Mouse (Mus musculus): ENCODE results near the gene Max. TPM values are rescaled to one million over a fixed set of nuclear protein-coding genes. Genes with fewer than 3 reads are reported as not detected.

Gene Max
- polyA plus RNA-seq, 1 experiment from 2014 or later = 16.3 TPM

DNA sequence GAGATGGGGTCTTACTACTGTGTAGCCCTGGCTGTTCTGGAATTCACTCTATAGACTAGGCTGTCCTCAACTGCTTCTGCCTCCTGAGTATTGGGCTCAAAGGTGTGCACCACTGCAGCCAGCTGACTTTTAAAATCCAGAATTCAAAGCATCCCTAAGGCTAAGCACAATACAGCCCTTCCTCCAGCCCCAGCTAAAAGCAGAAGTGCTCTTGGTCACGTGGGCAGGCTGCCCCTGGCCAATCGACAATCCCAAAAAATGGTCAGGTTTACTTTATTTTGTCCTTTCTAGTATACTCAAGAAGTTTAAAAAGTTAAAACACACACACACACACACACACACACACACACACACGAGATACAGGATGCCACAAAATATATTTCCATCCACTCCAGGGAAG lies 19.0 kb downstream of the Max start:
- no peak overlapping the region for H3K27ac ChIP-seq (ENCODE audit: low read length)
- no peaks in the 10 kb centered on the region for H3K9me3 ChIP-seq (ENCODE audit: low read length)
- H3K9ac ChIP-seq (replicated peaks; ENCODE audit: low read length) = no peak overlapping the region
- WGBS = 79% methylated on average over 3 of the region's 3 CpGs
- no peak for ATAC-seq (ENCODE audit: low FRiP score, low TSS enrichment)
- no peak overlapping the region for H3K4me3 ChIP-seq (ENCODE audit: low read length)
- no peaks in the 10 kb centered on the region for H3K27me3 ChIP-seq (ENCODE audit: insufficient read depth, low read length)
- H3K36me3 ChIP-seq (ENCODE audit: insufficient read depth, low read length) = peaks cover 85% of the 10 kb centered on the region
- no peaks in the 10 kb centered on the region for H3K4me1 ChIP-seq (ENCODE audit: insufficient read depth, low read length)
- no peak overlapping the region for H3K4me2 ChIP-seq (replicated peaks; ENCODE audit: low read depth, low read length)

DNA sequence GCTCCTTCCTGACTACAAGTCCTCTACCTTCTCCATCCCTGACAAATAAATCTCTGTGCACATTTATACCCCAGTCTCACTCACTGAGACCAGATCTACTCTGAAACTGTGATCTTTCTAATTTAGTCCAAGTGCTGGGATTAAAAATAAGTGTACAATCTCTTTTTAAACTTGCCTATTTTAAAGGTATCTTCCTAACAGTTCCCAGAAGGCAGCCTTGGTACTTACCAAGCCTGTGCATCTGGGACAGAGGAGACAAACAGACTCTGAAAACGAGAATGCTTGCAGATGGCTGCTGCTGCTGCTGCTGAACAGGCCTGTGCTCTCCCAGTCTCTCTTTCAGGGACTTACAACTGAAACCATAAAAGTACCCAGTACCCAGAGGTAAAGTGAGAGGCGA lies 19.5 kb downstream of the Max start:
- H3K27ac ChIP-seq (ENCODE audit: low read length) = no peak overlapping the region
- H3K4me2 ChIP-seq (replicated peaks; ENCODE audit: low read depth, low read length) = no peak overlapping the region
- H3K4me3 ChIP-seq (ENCODE audit: low read length) = no peak overlapping the region
- no peaks in the 10 kb centered on the region for H3K27me3 ChIP-seq (ENCODE audit: insufficient read depth, low read length)
- ATAC-seq (ENCODE audit: low FRiP score, low TSS enrichment) = no peak
- 82% methylated on average over 2 of the region's 2 CpGs for WGBS
- H3K9me3 ChIP-seq (ENCODE audit: low read length) = no peaks in the 10 kb centered on the region
- H3K36me3 ChIP-seq (ENCODE audit: insufficient read depth, low read length) = peaks cover 84% of the 10 kb centered on the region
- no peaks in the 10 kb centered on the region for H3K4me1 ChIP-seq (ENCODE audit: insufficient read depth, low read length)
- H3K9ac ChIP-seq (replicated peaks; ENCODE audit: low read length) = no peak overlapping the region

DNA sequence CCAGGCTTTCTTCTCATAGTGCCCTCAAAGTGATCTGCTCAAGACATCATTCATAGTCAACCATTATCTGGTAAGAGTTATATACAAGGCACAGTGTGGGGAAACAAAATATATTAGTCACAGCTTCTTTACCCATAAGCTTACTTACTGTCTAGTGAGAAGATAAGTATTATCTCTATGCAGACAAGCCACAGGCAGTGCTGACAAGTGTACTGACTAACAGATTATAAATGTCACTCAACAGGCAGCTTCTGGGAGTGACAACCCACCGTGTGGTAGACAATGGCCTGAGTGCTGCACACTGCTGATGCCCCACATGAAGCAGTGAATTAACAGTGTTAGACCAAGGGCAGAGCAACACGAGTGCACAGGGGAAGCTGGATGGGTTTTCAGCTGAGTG lies 20.5 kb downstream of the Max start:
- H3K27me3 ChIP-seq (ENCODE audit: insufficient read depth, low read length) = no peaks in the 10 kb centered on the region
- 74% methylated on average over 2 of the region's 2 CpGs for WGBS
- no peak for ATAC-seq (ENCODE audit: low FRiP score, low TSS enrichment)
- no peaks in the 10 kb centered on the region for H3K4me1 ChIP-seq (ENCODE audit: insufficient read depth, low read length)
- H3K4me2 ChIP-seq (replicated peaks; ENCODE audit: low read depth, low read length) = no peak overlapping the region
- H3K4me3 ChIP-seq (ENCODE audit: low read length) = no peak overlapping the region
- no peak overlapping the region for H3K9ac ChIP-seq (replicated peaks; ENCODE audit: low read length)
- no peak overlapping the region for H3K27ac ChIP-seq (ENCODE audit: low read length)
- peaks cover 80% of the 10 kb centered on the region for H3K36me3 ChIP-seq (ENCODE audit: insufficient read depth, low read length)
- no peaks in the 10 kb centered on the region for H3K9me3 ChIP-seq (ENCODE audit: low read length)

DNA sequence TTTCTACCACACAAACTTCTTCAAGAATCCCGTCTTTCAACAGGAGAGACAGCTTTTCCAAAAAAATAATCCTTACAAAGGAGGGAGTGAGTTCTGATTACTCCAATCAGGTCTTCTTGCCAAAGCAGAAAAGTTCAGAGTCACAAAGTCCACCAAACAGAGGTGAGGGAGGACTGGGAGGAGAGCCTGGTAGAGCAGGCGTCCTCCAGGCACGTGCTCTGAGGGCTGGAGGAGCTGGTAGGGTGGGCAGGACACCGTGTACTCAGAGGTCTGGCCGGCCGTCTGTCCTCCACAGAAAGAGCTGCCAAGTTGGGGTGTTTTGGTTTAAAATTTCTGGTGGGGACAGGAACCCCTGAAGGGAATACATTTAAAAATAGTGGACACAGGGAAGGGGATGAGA lies 24.0 kb downstream of the Max start:
- Histone ChIP-seq H3K9me3 (ENCODE audit: low read length) (no peaks in the 10 kb centered on the region), H3K4me2 (replicated peaks; ENCODE audit: low read depth, low read length) (no peak overlapping the region), H3K36me3 (ENCODE audit: insufficient read depth, low read length) (peaks cover 60% of the 10 kb centered on the region), H3K4me1 (ENCODE audit: insufficient read depth, low read length) (no peaks in the 10 kb centered on the region), H3K4me3 (ENCODE audit: low read length) (no peak overlapping the region), H3K9ac (replicated peaks; ENCODE audit: low read length) (no peak overlapping the region), H3K27ac (ENCODE audit: low read length) (no peak overlapping the region), H3K27me3 (ENCODE audit: insufficient read depth, low read length) (no peaks in the 10 kb centered on the region)
- no peak for ATAC-seq (ENCODE audit: low FRiP score, low TSS enrichment)
- WGBS = 85% methylated on average over 6 of the region's 6 CpGs

DNA sequence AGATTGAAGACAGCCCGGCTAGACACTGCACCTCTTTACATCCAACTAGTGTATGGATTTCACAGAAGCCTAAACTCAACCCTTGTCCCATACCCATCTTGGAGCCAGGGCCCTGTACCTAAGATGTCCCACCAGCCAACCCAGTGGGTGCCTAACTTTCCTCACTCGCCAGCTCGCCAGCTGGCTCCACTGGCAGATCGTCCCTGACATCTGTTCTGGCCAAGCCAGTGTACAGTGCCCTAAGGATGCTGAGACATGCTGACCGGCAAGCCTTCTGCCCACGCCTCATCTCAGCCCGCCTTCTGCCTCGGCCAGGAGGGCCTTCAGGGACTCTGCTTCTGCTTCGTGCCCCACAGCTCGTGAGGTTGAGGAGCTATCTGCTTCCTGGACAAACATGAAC lies 25.8 kb downstream of the Max start:
- Histone ChIP-seq H3K27me3 (ENCODE audit: insufficient read depth, low read length) (no peaks in the 10 kb centered on the region), H3K4me2 (replicated peaks; ENCODE audit: low read depth, low read length) (no peak overlapping the region), H3K36me3 (ENCODE audit: insufficient read depth, low read length) (peaks cover 46% of the 10 kb centered on the region), H3K4me3 (ENCODE audit: low read length) (no peak overlapping the region), H3K27ac (ENCODE audit: low read length) (no peak overlapping the region), H3K9me3 (ENCODE audit: low read length) (no peaks in the 10 kb centered on the region), H3K9ac (replicated peaks; ENCODE audit: low read length) (no peak overlapping the region), H3K4me1 (ENCODE audit: insufficient read depth, low read length) (no peaks in the 10 kb centered on the region)
- WGBS = 96% methylated on average over 10 of the region's 10 CpGs
- no peak for ATAC-seq (ENCODE audit: low FRiP score, low TSS enrichment)

DNA sequence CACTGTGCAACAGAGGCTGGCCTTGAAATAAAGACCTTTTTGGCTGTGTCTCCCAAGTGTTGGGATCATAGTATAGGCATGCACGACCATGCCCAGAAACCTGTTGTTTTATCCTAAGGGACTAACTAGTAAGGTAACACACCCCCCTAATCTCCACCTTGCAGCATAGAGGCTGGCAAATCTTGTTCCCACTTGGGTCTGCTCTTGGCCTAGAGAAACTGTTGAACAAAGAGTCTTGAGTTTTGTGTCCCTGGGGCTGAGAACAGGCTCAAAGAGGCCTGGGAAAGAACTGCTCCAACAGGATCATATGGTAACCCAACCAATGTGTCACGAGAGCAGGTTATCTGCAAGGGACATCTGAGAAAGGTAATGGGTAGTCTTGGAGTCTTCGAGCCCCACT lies 27.6 kb downstream of the Max start:
- no peak for ATAC-seq (ENCODE audit: low FRiP score, low TSS enrichment)
- 80% methylated on average over 3 of the region's 3 CpGs for WGBS
- Histone ChIP-seq H3K4me3 (ENCODE audit: low read length) (no peak overlapping the region), H3K4me2 (replicated peaks; ENCODE audit: low read depth, low read length) (no peak overlapping the region), H3K9me3 (ENCODE audit: low read length) (no peaks in the 10 kb centered on the region), H3K36me3 (ENCODE audit: insufficient read depth, low read length) (peaks cover 31% of the 10 kb centered on the region), H3K4me1 (ENCODE audit: insufficient read depth, low read length) (no peaks in the 10 kb centered on the region), H3K27ac (ENCODE audit: low read length) (no peak overlapping the region), H3K27me3 (ENCODE audit: insufficient read depth, low read length) (no peaks in the 10 kb centered on the region), H3K9ac (replicated peaks; ENCODE audit: low read length) (no peak overlapping the region)

DNA sequence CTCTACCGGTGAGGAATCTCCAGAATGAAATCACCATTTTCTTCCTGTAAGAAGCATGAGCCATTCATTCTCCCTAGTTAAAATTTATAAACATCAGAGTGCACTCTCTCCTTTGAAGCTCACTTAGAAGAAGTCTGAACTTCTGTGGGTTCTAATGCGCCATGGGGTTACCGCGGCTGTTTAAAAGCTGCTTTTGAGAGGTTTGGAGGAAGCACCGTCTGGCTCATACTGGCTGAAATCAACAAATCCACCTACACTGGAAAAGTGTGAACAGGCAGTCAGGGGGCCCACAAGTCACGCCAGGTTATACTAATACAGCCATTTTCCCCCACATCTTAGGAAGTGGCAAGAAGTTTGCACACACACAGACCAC lies 29.3 kb downstream of the Max start:
- H3K4me2 ChIP-seq (replicated peaks; ENCODE audit: low read depth, low read length) = no peak overlapping the region
- H3K4me1 ChIP-seq (ENCODE audit: insufficient read depth, low read length) = no peaks in the 10 kb centered on the region
- no peak overlapping the region for H3K4me3 ChIP-seq (ENCODE audit: low read length)
- peaks cover 13% of the 10 kb centered on the region; the same call in 1 of the 2 replicates for H3K36me3 ChIP-seq (ENCODE audit: insufficient read depth, low read length)
- no peak overlapping the region for H3K9ac ChIP-seq (replicated peaks; ENCODE audit: low read length)
- H3K9me3 ChIP-seq (ENCODE audit: low read length) = no peaks in the 10 kb centered on the region
- no peaks in the 10 kb centered on the region for H3K27me3 ChIP-seq (ENCODE audit: insufficient read depth, low read length)
- no peak for ATAC-seq (ENCODE audit: low FRiP score, low TSS enrichment)
- 85% methylated on average over 6 of the region's 6 CpGs for WGBS
- no peak overlapping the region for H3K27ac ChIP-seq (ENCODE audit: low read length)

DNA sequence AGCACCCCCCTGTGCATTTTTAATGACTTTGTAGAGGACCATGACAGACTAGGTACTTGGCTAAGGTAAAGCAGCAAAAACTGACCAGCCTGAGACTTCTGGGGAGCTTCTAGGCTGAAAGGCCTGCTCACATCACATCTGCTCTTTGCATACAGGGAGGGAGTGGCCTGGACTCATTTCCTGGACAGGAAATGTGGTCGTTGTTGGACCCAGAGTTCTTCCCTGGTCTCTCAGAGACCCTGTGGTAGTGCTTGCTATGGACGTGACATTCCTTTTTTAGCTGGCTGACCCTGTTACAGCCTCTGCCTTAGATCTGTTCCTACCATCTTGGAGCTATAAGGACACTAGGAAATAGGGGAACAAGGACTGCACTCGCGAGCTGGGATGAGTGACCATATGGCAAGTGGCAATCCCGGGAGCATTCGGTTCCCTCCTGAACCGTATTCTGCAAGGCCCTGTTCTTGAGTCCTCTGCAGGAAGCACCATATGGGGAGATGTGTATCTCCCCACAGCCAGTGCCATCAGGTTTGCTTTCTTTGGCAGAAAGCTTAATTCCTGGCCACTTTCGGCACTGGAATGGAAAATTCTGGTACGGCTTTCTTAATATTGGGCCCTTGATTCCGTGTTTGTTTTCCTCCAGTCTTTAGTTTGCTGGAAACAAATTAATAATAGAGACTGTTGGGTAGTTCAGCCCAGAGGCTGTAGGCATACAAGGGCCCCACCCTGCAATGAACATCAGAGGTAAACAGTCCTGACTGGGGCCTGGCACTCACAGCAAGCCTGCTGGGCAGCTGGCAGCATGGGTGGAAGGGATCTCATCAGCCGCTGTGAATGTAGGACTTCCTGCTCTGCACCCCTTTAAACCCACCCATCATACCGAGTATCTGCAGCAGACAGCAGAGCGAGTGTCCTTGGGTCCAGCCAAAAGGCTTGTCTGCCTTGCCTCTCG lies 30.0 kb downstream of the Max start:
- no peaks in the 10 kb centered on the region for H3K27me3 ChIP-seq (ENCODE audit: insufficient read depth, low read length)
- no peak overlapping the region for H3K4me2 ChIP-seq (replicated peaks; ENCODE audit: low read depth, low read length)
- H3K36me3 ChIP-seq (ENCODE audit: insufficient read depth, low read length) = peaks cover 12% of the 10 kb centered on the region; the same call in 1 of the 2 replicates
- no peak overlapping the region for H3K9ac ChIP-seq (replicated peaks; ENCODE audit: low read length)
- no peak overlapping the region for H3K27ac ChIP-seq (ENCODE audit: low read length)
- no peaks in the 10 kb centered on the region for H3K4me1 ChIP-seq (ENCODE audit: insufficient read depth, low read length)
- H3K9me3 ChIP-seq (ENCODE audit: low read length) = no peaks in the 10 kb centered on the region
- 55% methylated on average over 14 of the region's 14 CpGs for WGBS
- ATAC-seq (ENCODE audit: low FRiP score, low TSS enrichment) = no peak
- no peak overlapping the region for H3K4me3 ChIP-seq (ENCODE audit: low read length)

DNA sequence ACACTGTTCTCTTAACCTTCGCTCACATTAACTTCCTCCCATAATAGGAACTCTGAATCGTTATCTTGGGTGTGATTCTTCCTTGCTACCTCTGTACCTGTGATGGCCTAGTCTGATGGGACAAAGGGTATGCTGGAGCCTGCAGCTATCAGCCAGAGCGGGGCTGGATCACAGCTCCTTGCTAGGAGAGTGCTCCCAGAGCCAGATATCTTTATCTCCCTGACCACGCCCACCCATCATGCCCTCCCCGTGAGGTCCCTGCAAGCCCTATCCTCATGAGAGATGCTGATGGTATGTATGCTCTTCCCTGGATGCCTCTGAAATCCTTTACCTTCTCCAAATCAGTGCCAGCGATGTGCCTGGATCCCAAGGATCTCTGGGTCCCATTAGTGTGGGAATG lies 31.8 kb downstream of the Max start:
- H3K9me3 ChIP-seq (ENCODE audit: low read length) = no peaks in the 10 kb centered on the region
- no peaks in the 10 kb centered on the region for H3K27me3 ChIP-seq (ENCODE audit: insufficient read depth, low read length)
- H3K4me2 ChIP-seq (replicated peaks; ENCODE audit: low read depth, low read length) = no peak overlapping the region
- no peak overlapping the region for H3K27ac ChIP-seq (ENCODE audit: low read length)
- H3K9ac ChIP-seq (replicated peaks; ENCODE audit: low read length) = no peak overlapping the region
- no peak overlapping the region for H3K4me3 ChIP-seq (ENCODE audit: low read length)
- no peaks in the 10 kb centered on the region for H3K4me1 ChIP-seq (ENCODE audit: insufficient read depth, low read length)
- 84% methylated on average over 6 of the region's 6 CpGs for WGBS
- no peaks in the 10 kb centered on the region for H3K36me3 ChIP-seq (ENCODE audit: insufficient read depth, low read length)
- ATAC-seq (ENCODE audit: low FRiP score, low TSS enrichment) = no peak

DNA sequence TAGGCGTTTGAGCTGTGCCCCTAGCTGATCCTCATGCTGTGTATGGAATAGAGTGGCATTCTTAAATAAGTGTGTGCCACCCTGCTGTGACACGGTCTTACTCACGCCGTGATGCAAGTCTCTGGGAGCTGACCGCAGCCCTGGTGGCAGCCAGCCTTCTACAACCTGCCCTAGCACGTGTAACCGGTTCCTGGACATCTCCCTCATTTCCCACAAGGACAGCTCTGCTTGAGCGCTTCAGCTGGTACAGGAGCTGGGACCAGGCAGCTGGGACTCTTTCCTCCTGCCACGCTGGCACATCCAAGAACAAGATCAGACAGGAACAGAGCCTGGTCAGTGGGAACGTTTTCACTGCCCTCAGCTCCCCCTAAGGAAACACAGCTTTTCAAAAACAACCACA lies 34.5 kb downstream of the Max start:
- Histone ChIP-seq H3K9me3 (ENCODE audit: low read length) (no peaks in the 10 kb centered on the region), H3K27ac (ENCODE audit: low read length) (no peak overlapping the region), H3K36me3 (ENCODE audit: insufficient read depth, low read length) (no peaks in the 10 kb centered on the region), H3K4me2 (replicated peaks; ENCODE audit: low read depth, low read length) (no peak overlapping the region), H3K4me3 (ENCODE audit: low read length) (no peak overlapping the region), H3K4me1 (ENCODE audit: insufficient read depth, low read length) (no peaks in the 10 kb centered on the region), H3K9ac (replicated peaks; ENCODE audit: low read length) (no peak overlapping the region), H3K27me3 (ENCODE audit: insufficient read depth, low read length) (no peaks in the 10 kb centered on the region)
- peak; percentile 74 for ATAC-seq (ENCODE audit: low FRiP score, low TSS enrichment)
- WGBS = 55% methylated on average over 10 of the region's 10 CpGs
